Mouse (Mus musculus): ENCODE data around the gene Snrnp200. TPM values are rescaled to one million over a fixed set of nuclear protein-coding genes. Genes with fewer than 3 reads are reported as not detected.

The Snrnp200 gene
- 113 TPM for polyA plus RNA-seq (2017; shearing (Covaris generic))

GRCm38 (mm10) chr2:127207547-127208451 lies at the start of gene Snrnp200, which contains the start of gene 1810024B03Rik:
TSS of gene Snrnp200 (plus strand) at chr2:127208386.
TSS of gene 1810024B03Rik (minus strand) at chr2:127208280.

GRCm38 (mm10) chr2:127247592-127248333 lies 39.6 kb downstream of the Snrnp200 start, which contains the start of the genes Ciao1 and Tmem127:
TSS of gene Ciao1 (minus strand) at chr2:127247816.
TSS of gene Tmem127 (plus strand) at chr2:127247908.

GRCm38 (mm10) chr2:127269491-127270299 lies 61.5 kb downstream of the Snrnp200 start, which contains the start of gene Stard7:
TSS of gene Stard7 (plus strand) at chr2:127270218.

Other genes with a start within 250 kb of the Snrnp200 start
- 20.6 TPM for gene Ap4e1, start 199.7 kb upstream of the Snrnp200 start, polyA plus RNA-seq (2017; shearing (Covaris generic))
- gene Blvra, start 137.7 kb upstream of the Snrnp200 start, polyA plus RNA-seq (2017; shearing (Covaris generic)): 86.1 TPM
- gene Ncaph, start 74.4 kb upstream of the Snrnp200 start, polyA plus RNA-seq (2017; shearing (Covaris generic)): 10.0 TPM
- 8.3 TPM for gene Itpripl1, start 64.9 kb upstream of the Snrnp200 start, polyA plus RNA-seq (2017; shearing (Covaris generic))
- 0.65 TPM for gene 1810024B03Rik, start 106 bp upstream of the Snrnp200 start, polyA plus RNA-seq (2017; shearing (Covaris generic))
- 100 TPM for gene Ciao1, start 39.4 kb downstream of the Snrnp200 start, polyA plus RNA-seq (2017; shearing (Covaris generic))
- 28.1 TPM for gene Tmem127, start 39.5 kb downstream of the Snrnp200 start, polyA plus RNA-seq (2017; shearing (Covaris generic))
- gene Stard7, start 61.8 kb downstream of the Snrnp200 start, polyA plus RNA-seq (2017; shearing (Covaris generic)): 30.1 TPM
- 14.2 TPM for gene Dusp2, start 127.8 kb downstream of the Snrnp200 start, polyA plus RNA-seq (2017; shearing (Covaris generic))
- not detected for gene Astl, start 130.3 kb downstream of the Snrnp200 start, polyA plus RNA-seq (2017; shearing (Covaris generic))
- gene Adra2b, start 154.8 kb downstream of the Snrnp200 start, polyA plus RNA-seq (2017; shearing (Covaris generic)): not detected
- gene Gpat2, start 216.8 kb downstream of the Snrnp200 start, polyA plus RNA-seq (2017; shearing (Covaris generic)): 0.44 TPM
- gene Fahd2a, start 236.2 kb downstream of the Snrnp200 start, polyA plus RNA-seq (2017; shearing (Covaris generic)): 29.8 TPM

Data from activated CD4-positive, CD25-positive, alpha-beta regulatory T cell, adult 9 weeks (primary cell).